Mouse (Mus musculus): Measurements from ENCODE around the gene Parvb.

DNA sequence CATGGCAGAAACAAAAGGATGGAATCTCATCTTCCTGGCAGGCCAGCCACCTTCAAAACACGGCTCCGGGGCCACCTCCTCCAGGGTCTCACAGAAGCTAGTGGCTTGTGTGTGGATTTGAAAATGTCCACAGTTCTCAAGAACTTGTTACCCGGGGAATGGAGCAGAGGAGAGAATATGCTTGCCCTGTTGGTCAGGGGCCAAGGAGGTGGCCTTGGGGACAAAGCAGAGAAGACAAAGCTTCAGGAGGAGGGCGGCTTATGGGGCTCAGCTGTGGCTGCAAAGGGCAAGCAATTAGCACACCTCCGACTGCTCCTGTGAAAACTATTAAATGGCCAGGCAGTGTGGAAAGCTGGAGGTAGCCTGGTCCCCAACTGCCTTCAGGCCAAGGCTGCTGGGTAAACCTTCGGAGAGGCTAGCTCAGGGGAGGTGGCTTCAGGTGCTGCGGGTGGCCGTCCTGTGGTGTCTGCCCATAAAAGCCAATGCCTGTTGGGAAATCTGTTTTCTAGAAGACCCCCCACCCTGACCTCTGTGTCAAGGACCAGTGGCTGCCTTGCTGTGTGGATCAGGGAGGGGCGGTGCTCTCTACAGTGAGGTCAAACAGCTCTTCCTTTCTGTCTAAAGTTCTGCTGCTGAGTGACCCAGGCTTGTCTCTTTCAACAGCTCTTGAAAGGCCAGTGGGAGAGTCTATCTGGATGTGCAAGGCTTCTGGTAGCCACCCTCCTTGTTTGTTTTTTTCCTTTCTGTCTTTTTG is 26.9 kb downstream of the Parvb start:
- TF ChIP-seq CTCF (IDR thresholded peaks at IDR 0.05; ENCODE audit: low read depth, low read length) (no peak), POLR2AphosphoS5 (IDR thresholded peaks at IDR 0.05; ENCODE audit: insufficient replicate concordance, low read depth, low read length) (no peak), GATA1 (IDR thresholded peaks at IDR 0.05; ENCODE audit: borderline replicate concordance, low read length) (no peak), TAL1 (conservative IDR thresholded peaks at IDR 0.05; ENCODE audit: low read depth, low read length) (no peak), GATA2 (IDR thresholded peaks at IDR 0.05; ENCODE audit: borderline replicate concordance, low read depth, low read length) (no peak)

Measured in G1E (cell line).